Comparison of ENCODE assay signal across 7 mouse cellular contexts in the genomic region with DNA sequence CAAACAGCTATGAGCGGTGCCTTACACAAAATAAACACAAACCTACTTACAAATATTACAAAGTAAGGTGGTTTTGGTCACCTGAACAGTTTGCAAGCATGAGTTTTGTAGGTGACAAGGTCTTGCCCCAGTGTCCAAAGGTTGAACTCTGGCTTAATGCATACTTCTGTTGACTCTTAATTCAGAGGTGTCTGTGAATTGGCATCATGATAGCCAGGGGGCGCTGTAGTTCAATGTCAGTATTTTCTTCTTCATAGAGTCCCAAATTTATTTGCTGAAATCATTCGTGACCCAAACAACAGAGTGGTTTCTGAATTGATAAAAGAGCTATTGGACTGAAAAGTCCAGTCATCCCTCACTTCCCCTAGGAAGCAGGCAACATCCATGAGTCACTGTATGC. TPM values are rescaled to one million over a fixed set of nuclear protein-coding genes. Genes with fewer than 3 reads are reported as not detected.
A peak's percentile ranks its signal among the peaks of the same experiment; 100 is the strongest.
DNase-seq lines count a peak whose midpoint lies in the region; ATAC-seq and TF ChIP-seq lines count a peak whose summit lies in the region.

No protein-coding gene starts in this region.

- WGBS in lung, postnatal 0 days, result 36% methylated on average over 3 of the region's 3 CpGs

- peaks cover 3% of the 10 kb centered on the region; the same call in 1 of the 2 replicates for H3K4me1 ChIP-seq in lung, postnatal 0 days (ENCODE audit: insufficient read depth, low read depth, low read length)

- DNase-seq in 3T3-L1 (ENCODE audit: low read depth, low spot score), result peak; percentile 76
- peak; percentile 68 for DNase-seq in CD4-positive helper T cell, adult 2 months (ENCODE audit: low read depth, low spot score)
- DNase-seq in brain, adult 2 months (ENCODE audit: low read depth, low spot score), result peak; percentile 80
- DNase-seq in kidney, postnatal 36 days, result peak; percentile 76 to 90
- DNase-seq in lung, postnatal 0 days (ENCODE audit: low spot score), result peak; percentile 85
- peak; percentile 36 for DNase-seq in right cerebral cortex, postnatal 25 days

- H3K4me3 ChIP-seq in lung, postnatal 0 days (ENCODE audit: low read depth, low read length), result no peak overlapping the region

- H3K36me3 ChIP-seq in lung, postnatal 0 days (ENCODE audit: insufficient read depth, low read length), result no peaks in the 10 kb centered on the region

- H3K9me3 ChIP-seq in lung, postnatal 0 days (ENCODE audit: low read length), result no peaks in the 10 kb centered on the region

- H3K9ac ChIP-seq in lung, postnatal 0 days (replicated peaks; ENCODE audit: low read depth), result no peak overlapping the region

- no peak overlapping the region for H3K4me2 ChIP-seq in lung, postnatal 0 days (replicated peaks; ENCODE audit: low read depth, low read length)

- H3K27ac ChIP-seq in lung, postnatal 0 days (ENCODE audit: low read length), result no peak overlapping the region

- H3K27me3 ChIP-seq in lung, postnatal 0 days (replicated peaks; ENCODE audit: insufficient read depth, low read length), result no peaks in the 10 kb centered on the region

- no peak for TF ChIP-seq EP300 in lung, postnatal 0 days (IDR thresholded peaks at IDR 0.05)

- peak; percentile 86 for ATAC-seq in erythroblast, adult 5-6 weeks (replicated peaks; ENCODE audit: low FRiP score, poor library complexity, severe bottlenecking)
- no peak for ATAC-seq in lung, postnatal 0 days

- TF ChIP-seq CTCF in lung, postnatal 0 days (IDR thresholded peaks at IDR 0.05), result peak; percentile 79

RNA-seq across cellular contexts. Expression of a gene that starts 50.2 kb away (rescaled TPM):
- not detected in 2 replicates for total RNA-seq in erythroblast, adult 5-6 weeks (2015; ENCODE audit: low replicate concordance)
- total RNA-seq in erythroblast, adult 5-6 weeks (2017; ENCODE audit: low replicate concordance), result 0.14 TPM in 1 of 2 replicates, not detected in the other
- polyA plus RNA-seq in lung, postnatal 0 days (2015; fragmentation: Nextera tagmentation; extraction: Ambion mirVana), result 0.16 and 0.18 TPM in 2 replicates

RNA-seq across cellular contexts. Expression of a gene that starts 54.1 kb away (rescaled TPM):
- not detected in 2 replicates for total RNA-seq in erythroblast, adult 5-6 weeks (2015; ENCODE audit: low replicate concordance)
- total RNA-seq in erythroblast, adult 5-6 weeks (2017; ENCODE audit: low replicate concordance), result not detected in 2 replicates
- polyA plus RNA-seq in lung, postnatal 0 days (2015; fragmentation: Nextera tagmentation; extraction: Ambion mirVana), result not detected in 2 replicates
